Mouse (Mus musculus): Measurements from ENCODE around the gene Scrn1. TPM values are rescaled to one million over a fixed set of nuclear protein-coding genes. Genes with fewer than 3 reads are reported as not detected.

The Scrn1 gene
- total RNA-seq, 2 experiments from 2014 or later = 11.8 to 12.7 TPM

GRCm38 (mm10) chr6:54537053-54537452 lies 29.2 kb downstream of the Scrn1 start:
- no peak for DNase-seq (ENCODE audit: low spot score in 2 of 2)

- DNase-seq (ENCODE audit: low spot score in 2 of 2) = no peak
Observed at GRCm38 (mm10) chr6:54535485-54535884, 30.8 kb downstream of the Scrn1 start.

- no peak for DNase-seq (ENCODE audit: low spot score in 2 of 2)
Observed at GRCm38 (mm10) chr6:54531048-54531481, 35.2 kb downstream of the Scrn1 start.

GRCm38 (mm10) chr6:54530182-54530581 lies 36.1 kb downstream of the Scrn1 start:
- DNase-seq (ENCODE audit: low spot score in 2 of 2) = no peak

- no peak for DNase-seq (ENCODE audit: low spot score in 2 of 2)
Observed at GRCm38 (mm10) chr6:54528666-54529065, 37.6 kb downstream of the Scrn1 start.

GRCm38 (mm10) chr6:54518758-54519157 lies 47.5 kb downstream of the Scrn1 start:
- no peak for DNase-seq (ENCODE audit: low spot score in 2 of 2)

GRCm38 (mm10) chr6:54516512-54517134 lies 49.7 kb downstream of the Scrn1 start:
- DNase-seq (ENCODE audit: low spot score in 2 of 2) = no peak

- DNase-seq (ENCODE audit: low spot score in 2 of 2) = no peak
Observed at GRCm38 (mm10) chr6:54512256-54512655, 54.0 kb downstream of the Scrn1 start.

- DNase-seq (ENCODE audit: low spot score in 2 of 2) = no peak
Observed at GRCm38 (mm10) chr6:54509264-54509663, 57.0 kb downstream of the Scrn1 start.

- DNase-seq (ENCODE audit: low spot score in 2 of 2) = no peak
Observed at GRCm38 (mm10) chr6:54508256-54508793, 58.0 kb downstream of the Scrn1 start.

GRCm38 (mm10) chr6:54507808-54508207 lies 58.5 kb downstream of the Scrn1 start:
- no peak for DNase-seq (ENCODE audit: low spot score in 2 of 2)

- DNase-seq (ENCODE audit: low spot score in 2 of 2) = peak in 1 of 2 experiments; percentile 38
Observed at GRCm38 (mm10) chr6:54507002-54507401, 59.3 kb downstream of the Scrn1 start.

- DNase-seq (ENCODE audit: low spot score in 2 of 2) = no peak
Observed at GRCm38 (mm10) chr6:54506318-54506717, 60.0 kb downstream of the Scrn1 start.

- no peak for DNase-seq (ENCODE audit: low spot score in 2 of 2)
Observed at GRCm38 (mm10) chr6:54502661-54503115, 63.6 kb downstream of the Scrn1 start.

GRCm38 (mm10) chr6:54496214-54496613 lies 70.1 kb downstream of the Scrn1 start:
- no peak for DNase-seq (ENCODE audit: low spot score in 2 of 2)

GRCm38 (mm10) chr6:54494612-54495398 lies 71.5 kb downstream of the Scrn1 start:
- no peak for DNase-seq (ENCODE audit: low spot score in 2 of 2)

GRCm38 (mm10) chr6:54494097-54494496 lies 72.2 kb downstream of the Scrn1 start:
- DNase-seq (ENCODE audit: low spot score in 2 of 2) = no peak

GRCm38 (mm10) chr6:54491074-54491473 lies 75.2 kb downstream of the Scrn1 start:
- no peak for DNase-seq (ENCODE audit: low spot score in 2 of 2)

- no peak for DNase-seq (ENCODE audit: low spot score in 2 of 2)
Observed at GRCm38 (mm10) chr6:54485973-54486569, 80.2 kb downstream of the Scrn1 start.

- no peak for DNase-seq (ENCODE audit: low spot score in 2 of 2)
Observed at GRCm38 (mm10) chr6:54485435-54485901, 80.8 kb downstream of the Scrn1 start.

- no peak for DNase-seq (ENCODE audit: low spot score in 2 of 2)
Observed at GRCm38 (mm10) chr6:54485000-54485399, 81.3 kb downstream of the Scrn1 start.
